Mouse (Mus musculus) midbrain, embryonic 12.5 days (tissue): ENCODE results near the gene Tmem135. TPM values are rescaled to one million over a fixed set of nuclear protein-coding genes. Genes with fewer than 3 reads are reported as not detected.

Experiments
- ATAC-seq: fragments of 200-750 bp; cut with Nextera tagmentation; 2 replicates; pipeline ENCODE4 v1.8.0; 2017; ENCODE audit warnings: low read depth, moderate TSS enrichment, moderate library complexity; ENCODE audit not compliant: low FRiP score
- H3K27ac ChIP-seq: fragments of 300-500 bp; sonication (generic); replicated peaks from 2 replicates; pipeline ENCODE4 v1.5.1; 2016; ENCODE audit warnings: mild to moderate bottlenecking
- H3K27me3 ChIP-seq: fragments of 300-500 bp; sonication (generic); 2 replicates; pipeline ENCODE4 v1.6.1; 2016; ENCODE audit warnings: mild to moderate bottlenecking
- H3K36me3 ChIP-seq: fragments of 300-500 bp; sonication (generic); 2 replicates; pipeline ENCODE4 v1.6.1; 2016
- H3K4me1 ChIP-seq: fragments of 300-500 bp; sonication (generic); 2 replicates; pipeline ENCODE4 v1.6.1; 2016
- H3K4me2 ChIP-seq: fragments of 300-500 bp; sonication (generic); replicated peaks from 2 replicates; pipeline ENCODE4 v1.6.1; 2016; ENCODE audit warnings: mild to moderate bottlenecking, moderate library complexity
- H3K4me3 ChIP-seq: fragments of 300-500 bp; sonication (generic); 2 replicates; pipeline ENCODE4 v1.5.1; 2016; ENCODE audit warnings: mild to moderate bottlenecking
- H3K9ac ChIP-seq: fragments of 300-500 bp; sonication (generic); replicated peaks from 2 replicates; pipeline ENCODE4 v1.6.1; 2016; ENCODE audit warnings: mild to moderate bottlenecking, moderate library complexity
- H3K9me3 ChIP-seq: fragments of 300-500 bp; sonication (generic); 2 replicates; pipeline ENCODE4 v1.6.1; 2016; ENCODE audit warnings: mild to moderate bottlenecking
- WGBS: fragments of 180-500 bp; shearing (Covaris S2); methylation state at CpG from one replicate; pipeline ENCODE4 v1.1.7; 2016; 5-methylcytosine and 5-hydroxymethylcytosine counted together
- polyA plus RNA-seq: library from polyadenylated mRNA; unstranded; fragments of >200 nt; fragmentation: Nextera tagmentation; extraction: Ambion mirVana; gene quantifications from 2 replicates; pipeline ENCODE4 v1.2.1, GENCODE M21; 2016

Tmem135 gene
- polyA plus RNA-seq, result 19.1 and 20.9 TPM in 2 replicates

DNA sequence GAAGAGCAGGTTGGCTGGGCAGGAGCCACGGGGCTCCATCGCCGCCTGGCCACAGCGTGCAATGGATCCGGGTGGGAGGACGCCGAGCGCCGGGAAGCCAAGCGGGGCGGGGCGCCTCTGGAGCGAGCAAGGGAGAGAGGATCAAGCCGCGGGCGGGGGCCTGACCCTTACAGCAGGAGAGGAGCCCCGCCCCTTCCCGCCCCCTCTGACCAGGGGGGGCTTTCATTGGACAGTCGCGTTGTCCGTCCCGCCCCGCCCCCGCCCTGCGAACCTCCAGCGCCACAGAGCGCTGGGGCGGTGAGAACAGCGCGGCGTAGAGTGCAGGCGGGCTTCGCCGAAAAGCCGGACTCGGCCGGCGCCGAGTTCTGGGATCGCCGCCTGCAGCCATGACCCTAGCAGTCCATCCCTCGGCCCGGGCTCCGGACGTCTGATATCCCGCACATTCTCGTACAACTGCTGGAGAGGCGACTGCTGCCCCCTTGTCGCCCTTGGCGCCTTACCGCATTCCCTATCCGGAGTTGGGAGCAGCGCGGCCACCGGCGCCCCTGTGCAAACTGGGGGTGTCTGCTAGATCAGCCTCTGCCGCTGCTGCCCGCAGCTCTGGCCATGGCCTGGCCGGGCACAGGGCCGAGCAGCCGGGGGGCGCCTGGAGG, at the start of gene Tmem135, which contains the start of gene Fzd4:
Tmem135 (minus strand) TSS at position 142 of the 653 bp plus-strand sequence.
Fzd4 (plus strand) TSS at position 275 of the 653 bp plus-strand sequence.
- H3K9ac ChIP-seq, result peak within 1 kb of the TSS; percentile 65
- H3K9me3 ChIP-seq, result no peaks in the 10 kb centered on the region
- peak; percentile 97 for ATAC-seq
- peaks cover 45% of the 10 kb centered on the region for H3K27me3 ChIP-seq
- peak within 1 kb of the TSS; percentile 99 for H3K4me2 ChIP-seq
- no peaks in the 10 kb centered on the region for H3K36me3 ChIP-seq
- WGBS, result under 1% methylated on average over 61 of the region's 62 CpGs
- H3K27ac ChIP-seq, result peak within 1 kb of the TSS; percentile 73
- H3K4me3 ChIP-seq, result peak within 1 kb of the TSS; percentile 61
- H3K4me1 ChIP-seq, result peaks cover 27% of the 10 kb centered on the region

DNA sequence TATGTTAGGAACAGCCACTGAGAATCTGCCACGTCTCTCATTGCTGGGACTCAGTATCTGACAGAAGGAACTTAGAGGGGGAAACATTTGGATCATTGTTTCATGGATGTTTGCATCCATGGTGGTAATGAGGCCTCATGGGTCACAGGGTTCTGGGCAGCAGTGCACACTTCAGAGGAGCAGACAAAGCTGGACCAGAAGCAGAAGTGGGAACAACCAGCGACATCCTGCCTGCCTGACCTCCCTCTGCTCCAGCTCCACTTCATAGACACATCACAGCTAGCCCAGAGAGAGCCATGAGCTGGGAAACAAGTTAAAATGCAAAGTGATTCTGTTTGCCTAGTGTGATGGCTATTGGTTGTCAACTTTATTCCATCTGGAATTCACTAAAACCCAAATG, 46.3 kb upstream of the Tmem135 start:
- ATAC-seq, result no peak
- H3K4me1 ChIP-seq, result no peaks in the 10 kb centered on the region

GRCm38 (mm10) chr7:89445137-89445536, 41.1 kb upstream of the Tmem135 start:
- H3K4me3 ChIP-seq, result no peak overlapping the region
- H3K27ac ChIP-seq, result no peak overlapping the region
- H3K9ac ChIP-seq, result no peak overlapping the region
- H3K27me3 ChIP-seq, result no peaks in the 10 kb centered on the region
- no peak for ATAC-seq
- no peaks in the 10 kb centered on the region for H3K4me1 ChIP-seq
- 87% methylated on average over 4 of the region's 4 CpGs for WGBS
- H3K4me2 ChIP-seq, result no peak overlapping the region
- H3K36me3 ChIP-seq, result no peaks in the 10 kb centered on the region
- no peaks in the 10 kb centered on the region for H3K9me3 ChIP-seq

More for the DNA sequence above, 46.3 kb upstream of the Tmem135 start:
- Histone ChIP-seq H3K9me3 (no peaks in the 10 kb centered on the region), H3K27me3 (no peaks in the 10 kb centered on the region), H3K27ac (no peak overlapping the region), H3K9ac (no peak overlapping the region), H3K36me3 (no peaks in the 10 kb centered on the region), H3K4me2 (no peak overlapping the region), H3K4me3 (no peak overlapping the region)
- WGBS, result 66% methylated on average over 2 of the region's 2 CpGs

GRCm38 (mm10) chr7:89442242-89442641, 38.2 kb upstream of the Tmem135 start:
- Histone ChIP-seq H3K27ac (no peak overlapping the region), H3K4me1 (no peaks in the 10 kb centered on the region), H3K36me3 (no peaks in the 10 kb centered on the region), H3K9ac (no peak overlapping the region), H3K9me3 (no peaks in the 10 kb centered on the region), H3K27me3 (no peaks in the 10 kb centered on the region), H3K4me3 (no peak overlapping the region), H3K4me2 (no peak overlapping the region)
- WGBS, result 74% methylated on average over 4 of the region's 4 CpGs
- no peak for ATAC-seq

DNA sequence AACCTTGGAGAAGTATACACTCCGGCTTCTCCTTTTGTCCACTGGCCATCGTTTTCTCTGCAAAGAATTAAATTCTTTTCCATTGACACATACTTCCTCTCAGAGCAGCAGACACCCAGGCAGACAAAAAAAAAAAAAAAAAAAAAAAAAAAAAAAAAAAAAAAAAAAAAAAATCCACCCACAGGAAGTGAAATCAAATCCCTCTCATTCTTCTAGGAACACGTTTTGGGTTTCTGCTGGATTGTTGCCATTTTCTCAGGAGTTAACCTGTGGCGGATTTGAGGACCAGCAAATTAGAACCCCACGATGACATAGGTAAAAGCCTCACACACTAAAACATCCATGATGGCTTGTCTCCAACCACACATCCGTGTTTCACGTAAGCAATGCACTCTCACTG, 37.3 kb upstream of the Tmem135 start:
- H3K9ac ChIP-seq, result no peak overlapping the region
- ATAC-seq, result no peak
- no peaks in the 10 kb centered on the region for H3K9me3 ChIP-seq
- H3K4me2 ChIP-seq, result no peak overlapping the region
- H3K36me3 ChIP-seq, result no peaks in the 10 kb centered on the region
- 79% methylated on average over 7 of the region's 7 CpGs for WGBS
- H3K27ac ChIP-seq, result no peak overlapping the region
- H3K27me3 ChIP-seq, result no peaks in the 10 kb centered on the region
- H3K4me1 ChIP-seq, result no peaks in the 10 kb centered on the region
- H3K4me3 ChIP-seq, result no peak overlapping the region

GRCm38 (mm10) chr7:89437589-89437988, 33.6 kb upstream of the Tmem135 start:
- no peak for ATAC-seq
- Histone ChIP-seq H3K4me1 (no peaks in the 10 kb centered on the region), H3K27me3 (no peaks in the 10 kb centered on the region), H3K36me3 (no peaks in the 10 kb centered on the region), H3K9me3 (no peaks in the 10 kb centered on the region), H3K4me3 (no peak overlapping the region), H3K4me2 (no peak overlapping the region), H3K27ac (no peak overlapping the region), H3K9ac (no peak overlapping the region)
- 53% methylated on average over 4 of the region's 4 CpGs for WGBS

- 90% methylated on average over 5 of the region's 5 CpGs for WGBS
- H3K4me2 ChIP-seq, result no peak overlapping the region
Observed at GRCm38 (mm10) chr7:89436404-89436803, 32.4 kb upstream of the Tmem135 start.

DNA sequence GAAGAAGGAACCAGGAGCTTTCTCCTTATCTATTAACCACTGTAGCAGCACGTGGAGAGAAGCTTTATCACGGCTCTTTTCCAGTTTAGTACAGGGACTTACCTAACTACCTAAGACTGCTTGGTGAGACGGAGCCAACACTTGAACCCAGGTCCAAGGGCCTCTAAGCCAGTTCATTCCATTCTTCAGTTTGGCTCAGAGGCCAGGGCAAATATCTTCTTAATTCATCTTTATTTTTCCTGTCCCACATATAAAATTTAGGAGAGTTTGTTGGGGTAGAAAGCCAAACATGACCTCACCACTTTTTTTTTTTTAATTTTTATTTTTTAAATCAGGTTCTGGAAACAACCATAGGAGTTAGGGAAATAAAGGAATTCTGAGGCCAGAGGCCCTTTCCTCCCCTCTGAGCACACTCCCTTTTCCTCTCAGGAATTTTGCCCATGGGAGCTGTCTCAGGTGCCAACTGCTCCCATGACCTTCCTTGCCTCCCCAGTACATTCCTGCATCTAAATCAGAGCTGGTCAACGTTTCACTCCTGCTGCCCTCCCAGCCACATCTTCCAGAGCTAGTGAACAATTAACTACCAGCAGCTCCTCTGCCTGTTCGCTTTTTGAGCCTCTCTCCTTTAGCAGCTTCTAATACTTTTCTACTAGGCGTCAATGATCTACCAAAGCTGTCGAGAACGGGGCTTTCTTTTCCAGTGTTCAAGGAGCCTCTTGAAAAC, 30.0 kb upstream of the Tmem135 start:
- H3K9ac ChIP-seq, result no peak overlapping the region
- 70% methylated on average over 8 of the region's 8 CpGs for WGBS
- no peaks in the 10 kb centered on the region for H3K4me1 ChIP-seq
- no peak overlapping the region for H3K4me3 ChIP-seq
- H3K4me2 ChIP-seq, result no peak overlapping the region
- no peaks in the 10 kb centered on the region for H3K9me3 ChIP-seq
- no peaks in the 10 kb centered on the region for H3K36me3 ChIP-seq
- H3K27ac ChIP-seq, result no peak overlapping the region
- no peak for ATAC-seq
- no peaks in the 10 kb centered on the region for H3K27me3 ChIP-seq

More at GRCm38 (mm10) chr7:89436404-89436803, 32.4 kb upstream of the Tmem135 start:
- ATAC-seq, result no peak
- Histone ChIP-seq H3K9me3 (no peaks in the 10 kb centered on the region), H3K9ac (no peak overlapping the region), H3K4me3 (no peak overlapping the region), H3K27me3 (no peaks in the 10 kb centered on the region), H3K4me1 (no peaks in the 10 kb centered on the region), H3K27ac (no peak overlapping the region), H3K36me3 (no peaks in the 10 kb centered on the region)

DNA sequence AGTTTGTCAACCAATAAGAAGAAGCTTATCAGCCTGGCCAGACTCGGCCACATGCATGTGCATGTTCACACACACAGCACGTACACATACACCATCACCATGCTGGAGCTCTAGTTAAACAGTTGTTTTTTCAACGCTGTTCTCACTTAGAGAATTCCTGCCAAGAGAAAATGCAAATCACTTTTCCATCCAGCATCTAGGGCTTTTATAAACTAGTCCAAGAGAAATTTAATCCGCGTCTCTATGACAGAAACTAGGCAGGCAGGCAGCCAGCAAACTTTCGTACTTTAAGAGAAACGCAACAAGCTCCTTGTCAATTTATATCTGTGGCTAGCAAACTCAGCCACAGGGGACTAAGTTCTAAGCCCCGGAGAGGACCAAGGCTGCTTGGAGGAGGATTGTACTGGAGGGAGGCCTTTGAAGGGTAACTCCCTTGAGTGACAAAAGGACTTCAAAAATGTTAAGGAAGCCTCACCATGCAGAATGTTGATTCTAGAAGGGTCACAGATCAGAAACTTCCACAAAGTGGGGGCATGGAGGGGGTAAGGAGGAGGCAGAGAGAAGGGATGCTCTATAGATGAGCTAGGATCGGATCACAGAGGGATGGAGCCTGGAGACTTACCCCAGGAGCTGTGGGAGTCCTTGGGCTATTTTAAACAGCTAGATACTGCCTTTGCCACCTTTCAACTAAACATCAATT, 29.3 kb upstream of the Tmem135 start:
- ATAC-seq, result no peak
- 82% methylated on average over 9 of the region's 9 CpGs for WGBS
- H3K4me1 ChIP-seq, result no peaks in the 10 kb centered on the region

GRCm38 (mm10) chr7:89431185-89431584, 27.2 kb upstream of the Tmem135 start:
- 85% methylated on average over 2 of the region's 2 CpGs for WGBS
- no peak overlapping the region for H3K4me3 ChIP-seq
- no peak for ATAC-seq

More for the DNA sequence above, 29.3 kb upstream of the Tmem135 start:
- H3K9me3 ChIP-seq, result no peaks in the 10 kb centered on the region
- H3K4me3 ChIP-seq, result no peak overlapping the region
- H3K27me3 ChIP-seq, result no peaks in the 10 kb centered on the region
- H3K27ac ChIP-seq, result no peak overlapping the region
- no peaks in the 10 kb centered on the region for H3K36me3 ChIP-seq
- H3K4me2 ChIP-seq, result no peak overlapping the region
- no peak overlapping the region for H3K9ac ChIP-seq

GRCm38 (mm10) chr7:89429326-89429725, 25.3 kb upstream of the Tmem135 start:
- Histone ChIP-seq H3K27ac (no peak overlapping the region), H3K9me3 (no peaks in the 10 kb centered on the region), H3K27me3 (no peaks in the 10 kb centered on the region), H3K4me1 (no peaks in the 10 kb centered on the region), H3K9ac (no peak overlapping the region), H3K4me2 (no peak overlapping the region), H3K36me3 (no peaks in the 10 kb centered on the region), H3K4me3 (no peak overlapping the region)
- 76% methylated on average over 1 of the region's 1 CpGs for WGBS
- ATAC-seq, result no peak

More at GRCm38 (mm10) chr7:89431185-89431584, 27.2 kb upstream of the Tmem135 start:
- Histone ChIP-seq H3K4me1 (no peaks in the 10 kb centered on the region), H3K36me3 (no peaks in the 10 kb centered on the region), H3K27me3 (no peaks in the 10 kb centered on the region), H3K9me3 (no peaks in the 10 kb centered on the region), H3K9ac (no peak overlapping the region), H3K27ac (no peak overlapping the region), H3K4me2 (no peak overlapping the region)

- WGBS, result 85% methylated on average over 5 of the region's 5 CpGs
- no peak for ATAC-seq
Observed at GRCm38 (mm10) chr7:89428804-89429203, 24.8 kb upstream of the Tmem135 start.

More at GRCm38 (mm10) chr7:89428804-89429203, 24.8 kb upstream of the Tmem135 start:
- no peaks in the 10 kb centered on the region for H3K27me3 ChIP-seq
- no peak overlapping the region for H3K4me3 ChIP-seq
- no peak overlapping the region for H3K9ac ChIP-seq
- no peak overlapping the region for H3K4me2 ChIP-seq
- H3K4me1 ChIP-seq, result no peaks in the 10 kb centered on the region
- H3K27ac ChIP-seq, result no peak overlapping the region
- H3K36me3 ChIP-seq, result no peaks in the 10 kb centered on the region
- H3K9me3 ChIP-seq, result no peaks in the 10 kb centered on the region
